Mouse (Mus musculus) heart, adult 2 months (tissue): ENCODE measurements around the gene Adad1. TPM values are rescaled to one million over a fixed set of nuclear protein-coding genes. Genes with fewer than 3 reads are reported as not detected.

Experiments used
- DNase-seq, 2 experiments: peaks; one replicate each; pipeline ENCODE4 v3.0.0; 2021
- H3K27ac ChIP-seq: fragments of 200-600 bp; 2 replicates; pipeline ENCODE4 v1.8.1; 2022
- H3K27me3 ChIP-seq: fragments of 200-500 bp; 2 replicates; pipeline ENCODE4 v1.6.1; 2012; ENCODE audit warnings: mild to moderate bottlenecking, low read length, inconsistent platforms, mixed read lengths; ENCODE audit not compliant: control insufficient read depth, insufficient read depth
- H3K36me3 ChIP-seq: fragments of 200-500 bp; 2 replicates; pipeline ENCODE4 v1.6.1; 2012; ENCODE audit warnings: low read length, inconsistent platforms; ENCODE audit not compliant: control insufficient read depth, insufficient read depth
- H3K4me1 ChIP-seq: fragments of 200-500 bp; 2 replicates; pipeline ENCODE4 v1.6.1; 2011; ENCODE audit warnings: low read length; ENCODE audit not compliant: control insufficient read depth, insufficient read depth
- H3K4me3 ChIP-seq: fragments of 200-600 bp; 2 replicates; pipeline ENCODE4 v1.8.1; 2022
- H3K79me2 ChIP-seq: fragments of 200-500 bp; replicated peaks from 2 replicates; pipeline ENCODE4 v1.6.1; 2012; ENCODE audit warnings: mild to moderate bottlenecking, inconsistent platforms, low read length, moderate library complexity, mixed read lengths; ENCODE audit not compliant: control insufficient read depth, insufficient read depth
- H3K9ac ChIP-seq: fragments of 200-500 bp; 2 replicates; pipeline ENCODE4 v1.6.1; 2012; ENCODE audit warnings: low read depth, mild to moderate bottlenecking, control low read depth, inconsistent platforms, low read length, mixed read lengths
- CTCF ChIP-seq: fragments of 200-600 bp; IDR thresholded peaks from 2 replicates; pipeline ENCODE4 v1.8.1; 2022; ENCODE audit warnings: antibody characterized with exemption, mild to moderate bottlenecking, moderate library complexity
- EP300 ChIP-seq: fragments of 200-500 bp; IDR thresholded peaks from 2 replicates; pipeline ENCODE4 v1.6.1; 2011; ENCODE audit warnings: low read depth, low read length, control low read depth; ENCODE audit not compliant: insufficient read depth
- POLR2A ChIP-seq: fragments of 200-500 bp; IDR thresholded peaks from 2 replicates; pipeline ENCODE4 v1.6.1; 2011; ENCODE audit warnings: mild to moderate bottlenecking, low read depth, low read length, control low read depth; ENCODE audit not compliant: insufficient read depth
- WGBS: fragments of 180-500 bp; shearing (Covaris S2); methylation state at CpG from one replicate; pipeline ENCODE4 v1.1.7; 2018; 5-methylcytosine and 5-hydroxymethylcytosine counted together
- intact Hi-C: fragments of 180-260 bp; cut with DNase I; formaldehyde crosslinking; loops from one replicate; pipeline ENCODE4 v1.15.1; 2025
- polyA plus RNA-seq: library from polyadenylated mRNA; depleted of rRNA; stranded (reverse); fragments of >200 nt; gene quantifications from 2 replicates; pipeline ENCODE4 v1.2.3, GENCODE M21; 2012; rRNA removed
- total RNA-seq, 2 experiments: library from RNA; stranded (reverse); gene quantifications; 2 replicates each; pipeline ENCODE4 v1.2.3; 2021

The Adad1 gene
- total and polyA plus RNA-seq, 3 experiments: not detected

- TF ChIP-seq EP300 (no peak), POLR2A (no peak), CTCF (no peak)
- DNase-seq: no peak
Observed at GRCm38 (mm10) chr3:37169283-37169682, 106.0 kb downstream of the Adad1 start.

More at GRCm38 (mm10) chr3:37169283-37169682, 106.0 kb downstream of the Adad1 start:
- Histone ChIP-seq H3K4me3 (no peak overlapping the region), H3K27me3 (no peaks in the 10 kb centered on the region), H3K36me3 (no peaks in the 10 kb centered on the region), H3K9ac (no peak overlapping the region), H3K27ac (no peak overlapping the region), H3K79me2 (no peaks in the 10 kb centered on the region), H3K4me1 (no peaks in the 10 kb centered on the region)
- 85% methylated on average over 2 of the region's 2 CpGs for WGBS
- intact Hi-C loops: no loop called here

Other genes with a start within 250 kb of the Adad1 start
- 10 to 100 TPM; 41.9 to 48.8 TPM for gene 4932438A13Rik, start 200.4 kb upstream of the Adad1 start, total RNA-seq
- 8.5 and 15.4 TPM in 2 replicates for gene 4932438A13Rik, start 200.4 kb upstream of the Adad1 start, polyA plus RNA-seq
- gene Il2, start 62.4 kb downstream of the Adad1 start, total RNA-seq: not detected
- not detected in 2 replicates for gene Il2, start 62.4 kb downstream of the Adad1 start, polyA plus RNA-seq
- gene Il21, start 169.1 kb downstream of the Adad1 start, total RNA-seq: not detected
- gene Il21, start 169.1 kb downstream of the Adad1 start, polyA plus RNA-seq: not detected in 2 replicates
- gene Bbs12, start 249.0 kb downstream of the Adad1 start, total RNA-seq: 1 to 10 TPM in 1 of 2 experiments, under 1 TPM in 1; 0.97 to 1.1 TPM
- gene Bbs12, start 249.0 kb downstream of the Adad1 start, polyA plus RNA-seq: 0.49 and 1.1 TPM in 2 replicates
- under 1 TPM; 0.63 to 0.70 TPM for gene Cetn4, start 249.2 kb downstream of the Adad1 start, total RNA-seq
- 0.57 and 0.79 TPM in 2 replicates for gene Cetn4, start 249.2 kb downstream of the Adad1 start, polyA plus RNA-seq